Comparison of ENCODE assay signal across 27 mouse cellular contexts in genomic region chr17:87402444-87402843, GRCm38 (mm10). TPM values are rescaled to one million over a fixed set of nuclear protein-coding genes. Genes with fewer than 3 reads are reported as not detected.
A peak's percentile ranks its signal among the peaks of the same experiment; 100 is the strongest.
DNase-seq lines count a peak whose midpoint lies in the region; ATAC-seq and TF ChIP-seq lines count a peak whose summit lies in the region.
"Had no signal": no experiment of that assay in that cellular context is flagged by ENCODE, and none has a peak within 500 bp of the region (broad histone marks: within the 10 kb centered on the region; RNA-seq: fewer than 3 reads in every experiment).

No protein-coding gene starts in this region.

- in situ Hi-C loops in CH12.LX (cut with MboI; ENCODE audit: low pct_ligation_motif_present, low pct_unique_long_range_greater_than_20kb, low sequenced_read_pairs) (no loop called here), ES-E14 (cut with MboI; ENCODE audit: low sequenced_read_pairs in 2 of 2, unreplicated experiment in 2 of 2) (no loop called here)

- no peak overlapping the region for H3K4me3 ChIP-seq in CH12.LX (replicated peaks in 1 of 3; ENCODE audit: low read depth in 2 of 3, low read length in 2 of 3, poor library complexity in 1 of 3)
- H3K4me3 ChIP-seq in ES-E14 (ENCODE audit: insufficient read depth in 1 of 2, low read depth in 1 of 2, low read length in 2 of 2, poor library complexity in 1 of 2, severe bottlenecking in 1 of 2) = no peak overlapping the region
- no peak overlapping the region for H3K4me3 ChIP-seq in MEL (ENCODE audit: control insufficient read depth in 1 of 2, insufficient read depth in 1 of 2, low read depth in 2 of 2, low read length in 2 of 2)
- no peak overlapping the region for H3K4me3 ChIP-seq in cerebellum, adult 2 months (replicated peaks; ENCODE audit: insufficient read depth, low read depth, low read length)
- no peak overlapping the region for H3K4me3 ChIP-seq in hindbrain, embryonic 11.5 days (ENCODE audit: low read depth, low read length)

- H3K27me3 ChIP-seq in CH12.LX (replicated peaks) (no peaks in the 10 kb centered on the region), MEL (ENCODE audit: control insufficient read depth in 1 of 2, insufficient read depth in 2 of 2, low read length in 2 of 2) (no peaks in the 10 kb centered on the region)
- H3K27me3 ChIP-seq in cerebellum, adult 2 months (ENCODE audit: control insufficient read depth, insufficient read depth, low read length) = no peaks in the 10 kb centered on the region
- no peaks in the 10 kb centered on the region for H3K27me3 ChIP-seq in hindbrain, embryonic 11.5 days (ENCODE audit: control insufficient read depth, insufficient read depth, low read length)
- H3K27me3 ChIP-seq: Patski had no signal

- no peak overlapping the region for H3K9ac ChIP-seq in CH12.LX (ENCODE audit: insufficient read depth, low read depth)
- no peak overlapping the region for H3K9ac ChIP-seq in ES-E14 (ENCODE audit: insufficient read depth, low read depth, low read length, poor library complexity, severe bottlenecking)
- H3K9ac ChIP-seq in MEL (ENCODE audit: control insufficient read depth, low read depth, low read length, poor library complexity, severe bottlenecking) = no peak overlapping the region
- H3K9ac ChIP-seq in hindbrain, embryonic 11.5 days (ENCODE audit: low read depth, low read length) = no peak overlapping the region

- H3K27ac ChIP-seq in CH12.LX (ENCODE audit: insufficient read depth, low read depth) (no peak overlapping the region), ES-E14 (ENCODE audit: insufficient read depth, low read depth, low read length, poor library complexity, severe bottlenecking) (no peak overlapping the region), MEL (ENCODE audit: control insufficient read depth, low read depth, low read length) (no peak overlapping the region)
- H3K27ac ChIP-seq in cerebellum, adult 2 months (ENCODE audit: insufficient read depth, low read length) = no peak overlapping the region
- H3K27ac ChIP-seq in hindbrain, embryonic 11.5 days (ENCODE audit: low read depth, low read length) = no peak overlapping the region

- no peak for TF ChIP-seq POLR2A in CH12.LX (IDR thresholded peaks at IDR 0.05; ENCODE audit: low read depth, low read length)
- TF ChIP-seq POLR2A in MEL (IDR thresholded peaks at IDR 0.05; ENCODE audit: control insufficient read depth in 1 of 2, insufficient read depth in 1 of 2, low read depth in 1 of 2, low read length in 2 of 2, poor library complexity in 1 of 2) = no peak
- no peak for TF ChIP-seq POLR2A in cerebellum, adult 2 months (IDR thresholded peaks at IDR 0.05; ENCODE audit: borderline replicate concordance, insufficient read depth, low read length)

- dilution Hi-C loops in CH12.LX (cut with MboI; ENCODE audit: extremely low pct_ligation_motif_present, extremely low pct_unique_long_range_greater_than_20kb, low sequenced_read_pairs) = no loop called here

- WGBS in cerebellum, adult 2 months = 91% methylated on average over 11 of the region's 11 CpGs
- 90% methylated on average over 11 of the region's 11 CpGs for WGBS in hindbrain, embryonic 11.5 days

- H3K9me3 ChIP-seq in CH12.LX (replicated peaks; ENCODE audit: low read length) (no peaks in the 10 kb centered on the region), ES-E14 (ENCODE audit: control insufficient read depth, insufficient read depth, low read depth, low read length) (no peaks in the 10 kb centered on the region), MEL (replicated peaks; ENCODE audit: insufficient read depth, low read length) (no peaks in the 10 kb centered on the region)
- no peaks in the 10 kb centered on the region for H3K9me3 ChIP-seq in hindbrain, embryonic 11.5 days (ENCODE audit: control insufficient read depth, low read length)

- no peak for TF ChIP-seq CTCF in CH12.LX (conservative IDR thresholded peaks at IDR 0.05 in 1 of 2, IDR thresholded peaks at IDR 0.05 in 1 of 2; ENCODE audit: low read depth in 2 of 2, low read length in 2 of 2)
- TF ChIP-seq CTCF in MEL (IDR thresholded peaks at IDR 0.05 in 2 of 3, conservative IDR thresholded peaks at IDR 0.05 in 1 of 3; ENCODE audit: control insufficient read depth in 1 of 3, insufficient read depth in 1 of 3, low read depth in 2 of 3, low read length in 3 of 3, poor library complexity in 1 of 3, severe bottlenecking in 1 of 3) = no peak
- no peak for TF ChIP-seq CTCF in cerebellum, adult 2 months (IDR thresholded peaks at IDR 0.05; ENCODE audit: borderline replicate concordance, insufficient read depth, low read depth, low read length)

- TF ChIP-seq EP300 in CH12.LX (IDR thresholded peaks at IDR 0.05; ENCODE audit: low read length) = no peak
- TF ChIP-seq EP300 in MEL (IDR thresholded peaks at IDR 0.05; ENCODE audit: low read depth in 1 of 2, low read length in 2 of 2) = no peak

- no peak for ATAC-seq in cerebellum, adult (ENCODE audit: insufficient number of reproducible peaks, low FRiP score, low TSS enrichment)
- ATAC-seq in hindbrain, embryonic 11.5 days (ENCODE audit: low FRiP score) = no peak
- ATAC-seq: activated CD4-positive, CD25-positive, alpha-beta regulatory T cell, adult 4 months; CD4-positive, CD25-positive, alpha-beta regulatory T cell, adult 4 months; Patski had no signal

- DNase-seq in CH12.LX (ENCODE audit: extremely low read depth) (no peak), ES-E14 (ENCODE audit: low read depth, low spot score) (no peak), MEL (ENCODE audit: low read depth, low spot score) (no peak)
- DNase-seq in cerebellum, adult 2 months = no peak
- DNase-seq in hindbrain, embryonic 11.5 days (ENCODE audit: low spot score) = no peak
- DNase-seq: adrenal gland, adult 2 months; adrenal gland, adult 8-10 months; adrenal gland, postnatal 10 days; adrenal gland, postnatal 14 days; adrenal gland, postnatal 25 days; adrenal gland, postnatal 36 days; B cell, adult 2 months; cerebellum, adult 11 months; cerebellum, adult 11-12 months; cerebellum, adult 18-20 months; cerebellum, adult 8-10 months; cerebellum, adult 9-10 months; cerebellum, adult 9-11 months; cerebellum, postnatal 10 days had no signal

- no peaks in the 10 kb centered on the region for H3K36me3 ChIP-seq in CH12.LX (replicated peaks in 1 of 2; ENCODE audit: control insufficient read depth in 1 of 2, insufficient read depth in 1 of 2, low read length in 1 of 2)
- no peaks in the 10 kb centered on the region for H3K36me3 ChIP-seq in ES-E14 (ENCODE audit: control insufficient read depth, insufficient read depth, low read length, poor library complexity, severe bottlenecking)
- no peaks in the 10 kb centered on the region; a peak in 1 of 4 replicates for H3K36me3 ChIP-seq in MEL (ENCODE audit: control insufficient read depth in 1 of 2, insufficient read depth in 2 of 2, low read length in 2 of 2)
- no peaks in the 10 kb centered on the region for H3K36me3 ChIP-seq in hindbrain, embryonic 11.5 days (ENCODE audit: control insufficient read depth, insufficient read depth, low read length)
- H3K36me3 ChIP-seq: G1E had no signal

- H3K79me2 ChIP-seq in CH12.LX (replicated peaks; ENCODE audit: control insufficient read depth, extremely low read depth, insufficient read depth, poor library complexity, severe bottlenecking) (no peaks in the 10 kb centered on the region), MEL (ENCODE audit: control insufficient read depth, insufficient read depth, low read length, poor library complexity) (no peaks in the 10 kb centered on the region)

- H3K4me1 ChIP-seq in CH12.LX (ENCODE audit: control insufficient read depth in 1 of 2, insufficient read depth in 2 of 2) (peaks cover 0 to 3% of the 10 kb centered on the region in 2 experiments; a peak in 1 of 4 replicates), ES-E14 (ENCODE audit: control insufficient read depth in 2 of 2, insufficient read depth in 2 of 2, low read length in 2 of 2, poor library complexity in 1 of 2) (peaks cover 0 to 6% of the 10 kb centered on the region in 2 experiments; a peak in 1 of 4 replicates), MEL (ENCODE audit: control insufficient read depth in 1 of 2, insufficient read depth in 2 of 2, low read length in 2 of 2) (no peaks in the 10 kb centered on the region)
- H3K4me1 ChIP-seq in cerebellum, adult 2 months (ENCODE audit: control insufficient read depth, insufficient read depth, low read length) = no peaks in the 10 kb centered on the region
- no peaks in the 10 kb centered on the region for H3K4me1 ChIP-seq in hindbrain, embryonic 11.5 days (replicated peaks; ENCODE audit: control insufficient read depth, insufficient read depth, low read length)

- TF ChIP-seq RAD21 in CH12.LX (IDR thresholded peaks at IDR 0.05; ENCODE audit: low read depth, low read length) = no peak
- TF ChIP-seq RAD21 in MEL (IDR thresholded peaks at IDR 0.05; ENCODE audit: low read depth, low read length) = no peak

- no peak overlapping the region for H3K4me2 ChIP-seq in CH12.LX (ENCODE audit: insufficient read depth, low read depth, poor library complexity, severe bottlenecking)
- H3K4me2 ChIP-seq in hindbrain, embryonic 11.5 days (replicated peaks; ENCODE audit: low read depth, low read length) = no peak overlapping the region

TF ChIP-seq in CH12.LX, 34 proteins besides CTCF, POLR2A, EP300 and RAD21 (continues in another document):
- peak; percentile 66 for TF ChIP-seq MAFK (IDR thresholded peaks at IDR 0.05; ENCODE audit: insufficient replicate concordance, low read length)

TF ChIP-seq in ES-E14, 5 proteins besides CTCF, POLR2A, EP300 and RAD21 (continues in another document):
- no peak for TF ChIP-seq ZC3H11A (IDR thresholded peaks at IDR 0.05; ENCODE audit: borderline replicate concordance, low read depth, low read length)

TF ChIP-seq in MEL, 35 proteins besides CTCF, POLR2A, EP300 and RAD21 (continues in another document):
- TF ChIP-seq ZKSCAN1 (IDR thresholded peaks at IDR 0.05; ENCODE audit: low read depth, low read length) (no peak), GATA1 (IDR thresholded peaks at IDR 0.05; ENCODE audit: low read depth, low read length) (no peak)

RNA-seq across cellular contexts. Expression of gene Stpg4, which starts 25.1 kb away (rescaled TPM):
- total RNA-seq in CH12.LX (2012; rRNA removed) (not detected in 2 replicates), CH12.LX (2014; rRNA removed) (not detected in 2 replicates), ES-E14 (2012; rRNA removed) (not detected in 2 replicates), MEL (2012; rRNA removed) (not detected in 2 replicates)
- polyA plus RNA-seq in CH12.LX (2012; ENCODE audit: insufficient read length, low read depth) (not detected in 2 replicates), MEL (2012; ENCODE audit: insufficient read depth in 1 of 2, insufficient read length in 2 of 2, low read depth in 1 of 2, low replicate concordance in 2 of 2, missing spikeins in 1 of 2) (not detected)
- not detected in 2 replicates for polyA plus RNA-seq in cerebellum, adult 2 months (2012; rRNA removed)
- not detected in 2 replicates for polyA plus RNA-seq in hindbrain, embryonic 11.5 days (2014; fragmentation: Nextera tagmentation; extraction: Ambion mirVana)
- total RNA-seq: adrenal gland, adult 18-20 months; adrenal gland, adult 2 months; adrenal gland, adult 8-10 months; adrenal gland, postnatal 10 days; adrenal gland, postnatal 14 days; adrenal gland, postnatal 25 days; adrenal gland, postnatal 36 days had no signal
- polyA plus RNA-seq: activated CD4-positive, CD25-positive, alpha-beta regulatory T cell, adult 4 months; adrenal gland, adult 2 months; brain, embryonic 14.5 days; C2C12; CD4-positive, CD25-positive, alpha-beta regulatory T cell, adult 4 months; G1E; Patski had no signal

RNA-seq across cellular contexts. Expression of gene Calm2, which starts 44.3 kb away (rescaled TPM):
- total RNA-seq in CH12.LX (2012; rRNA removed) (203 and 255 TPM in 2 replicates), CH12.LX (2014; rRNA removed) (546 and 623 TPM in 2 replicates), ES-E14 (2012; rRNA removed) (208 and 358 TPM in 2 replicates), MEL (2012; rRNA removed) (208 and 253 TPM in 2 replicates)
- polyA plus RNA-seq in CH12.LX (2012; ENCODE audit: insufficient read length, low read depth) (604 and 634 TPM in 2 replicates), MEL (2012; ENCODE audit: insufficient read depth in 1 of 2, insufficient read length in 2 of 2, low read depth in 1 of 2, low replicate concordance in 2 of 2, missing spikeins in 1 of 2) (100 to 1,000 TPM; 126 to 321 TPM)
- polyA plus RNA-seq in cerebellum, adult 2 months (2012; rRNA removed) = 1,979 and 2,002 TPM in 2 replicates
- polyA plus RNA-seq in hindbrain, embryonic 11.5 days (2014; fragmentation: Nextera tagmentation; extraction: Ambion mirVana) = 1,591 and 1,601 TPM in 2 replicates

Comparison
In these comparisons a context has a peak if more than half of its experiments do, and no peak if none do; other contexts are left out.
1. Of the 35 proteins assayed by ChIP-seq in both MEL and CH12.LX: peak only in MEL: none; only in CH12.LX: none; in both: MAFK; in neither: 34.